ENCODE assay signal across 27 mouse cellular contexts in genomic region chr8:93239884-93240283, GRCm38 (mm10). TPM values are rescaled to one million over a fixed set of nuclear protein-coding genes. Genes with fewer than 3 reads are reported as not detected.
DNase-seq lines count a peak whose midpoint lies in the region; ATAC-seq and TF ChIP-seq lines count a peak whose summit lies in the region.
"Had no signal": no experiment of that assay in that cellular context is flagged by ENCODE, and none has a peak within 500 bp of the region (broad histone marks: within the 10 kb centered on the region; RNA-seq: fewer than 3 reads in every experiment).

No protein-coding gene starts in this region.

- no peaks in the 10 kb centered on the region for H3K36me3 ChIP-seq in forebrain, postnatal 0 days (ENCODE audit: insufficient read depth)
- no peaks in the 10 kb centered on the region for H3K36me3 ChIP-seq in forebrain, embryonic 14.5 days (ENCODE audit: control insufficient read depth, insufficient read depth, low read length)
- H3K36me3 ChIP-seq: embryonic facial prominence, embryonic 12.5 days; embryonic facial prominence, embryonic 15.5 days; forebrain, embryonic 15.5 days; hindbrain, embryonic 12.5 days; hindbrain, embryonic 15.5 days had no signal

- no peaks in the 10 kb centered on the region for H3K9me3 ChIP-seq in forebrain, postnatal 0 days (ENCODE audit: low read length)
- H3K9me3 ChIP-seq in forebrain, embryonic 14.5 days (replicated peaks; ENCODE audit: control insufficient read depth, low read length): no peaks in the 10 kb centered on the region
- H3K9me3 ChIP-seq: embryonic facial prominence, embryonic 12.5 days; embryonic facial prominence, embryonic 15.5 days; forebrain, embryonic 15.5 days; hindbrain, embryonic 12.5 days; hindbrain, embryonic 15.5 days had no signal

- DNase-seq in forebrain, postnatal 0 days: no peak
- no peak for DNase-seq in forebrain, embryonic 14.5 days (ENCODE audit: low spot score)
- peak; percentile 2 for DNase-seq in left cerebral cortex, adult 11 months (ENCODE audit: low spot score)
- DNase-seq in left cerebral cortex, adult 18-20 months (ENCODE audit: low spot score in 2 of 2): no peak
- DNase-seq in right cerebral cortex, adult 18-20 months: peak; percentile 4
- no peak for DNase-seq in right cerebral cortex, postnatal 14 days
- no peak for DNase-seq in urinary bladder, postnatal 14 days (ENCODE audit: low spot score)
- DNase-seq: adrenal gland, adult 8-10 months; adrenal gland, postnatal 25 days; cerebellum, adult 18-20 months; cerebellum, adult 9-10 months; cerebellum, postnatal 14 days; gastrocnemius, adult 2 months; gastrocnemius, postnatal 14 days; heart, adult 11 months had no signal

- no peak overlapping the region for H3K4me3 ChIP-seq in forebrain, postnatal 0 days (ENCODE audit: low read depth, low read length)
- H3K4me3 ChIP-seq in forebrain, embryonic 14.5 days (ENCODE audit: low read depth, low read length): no peak overlapping the region
- H3K4me3 ChIP-seq: embryonic facial prominence, embryonic 12.5 days; embryonic facial prominence, embryonic 15.5 days; forebrain, embryonic 15.5 days; gastrocnemius, adult 2 months; hindbrain, embryonic 12.5 days; hindbrain, embryonic 15.5 days had no signal

- no peak for ATAC-seq in forebrain, postnatal 0 days
- no peak for ATAC-seq in forebrain, embryonic 14.5 days
- ATAC-seq: activated CD4-positive, CD25-positive, alpha-beta regulatory T cell, adult 4 months; forebrain, embryonic 15.5 days had no signal

- H3K27ac ChIP-seq in forebrain, postnatal 0 days (ENCODE audit: low read depth, low read length): 0 out of 2 replicates have a peak overlapping the region, but pooled peaks have one; percentile 1
- no peak overlapping the region for H3K27ac ChIP-seq in forebrain, embryonic 14.5 days (ENCODE audit: low read depth, low read length)
- H3K27ac ChIP-seq: embryonic facial prominence, embryonic 12.5 days; embryonic facial prominence, embryonic 15.5 days; forebrain, embryonic 15.5 days; gastrocnemius, adult 2 months; hindbrain, embryonic 12.5 days; hindbrain, embryonic 15.5 days had no signal

- no peak overlapping the region for H3K9ac ChIP-seq in forebrain, postnatal 0 days
- H3K9ac ChIP-seq in forebrain, embryonic 14.5 days (ENCODE audit: low read length): no peak overlapping the region
- H3K9ac ChIP-seq: embryonic facial prominence, embryonic 12.5 days; embryonic facial prominence, embryonic 15.5 days; forebrain, embryonic 15.5 days; hindbrain, embryonic 12.5 days; hindbrain, embryonic 15.5 days had no signal

- H3K27me3 ChIP-seq in forebrain, postnatal 0 days (ENCODE audit: insufficient read depth, low read length): no peaks in the 10 kb centered on the region
- no peaks in the 10 kb centered on the region for H3K27me3 ChIP-seq in forebrain, embryonic 14.5 days (replicated peaks; ENCODE audit: control insufficient read depth, insufficient read depth, low read length)
- H3K27me3 ChIP-seq: embryonic facial prominence, embryonic 12.5 days; embryonic facial prominence, embryonic 15.5 days; forebrain, embryonic 15.5 days; hindbrain, embryonic 12.5 days; hindbrain, embryonic 15.5 days had no signal

- H3K4me2 ChIP-seq in forebrain, postnatal 0 days (ENCODE audit: low read depth): no peak overlapping the region
- H3K4me2 ChIP-seq in forebrain, embryonic 14.5 days (ENCODE audit: low read length): no peak overlapping the region
- H3K4me2 ChIP-seq: embryonic facial prominence, embryonic 12.5 days; embryonic facial prominence, embryonic 15.5 days; forebrain, embryonic 15.5 days; heart, embryonic 11.5 days; hindbrain, embryonic 12.5 days; hindbrain, embryonic 15.5 days had no signal

- no peaks in the 10 kb centered on the region for H3K4me1 ChIP-seq in forebrain, postnatal 0 days (ENCODE audit: insufficient read depth)
- H3K4me1 ChIP-seq in forebrain, embryonic 14.5 days (ENCODE audit: control insufficient read depth, insufficient read depth, low read length): no peaks in the 10 kb centered on the region
- H3K4me1 ChIP-seq: embryonic facial prominence, embryonic 12.5 days; embryonic facial prominence, embryonic 15.5 days; forebrain, embryonic 15.5 days; hindbrain, embryonic 12.5 days; hindbrain, embryonic 15.5 days had no signal

- no peak for TF ChIP-seq CTCF in forebrain, postnatal 0 days (IDR thresholded peaks at IDR 0.05; ENCODE audit: low read depth)

RNA-seq across cellular contexts. Expression of gene Ces1e, which starts 10.5 kb away (rescaled TPM):
- not detected in 2 replicates for total RNA-seq in forebrain, postnatal 0 days (2014; rRNA removed)
- not detected in 2 replicates for polyA plus RNA-seq in forebrain, postnatal 0 days (2015; fragmentation: Nextera tagmentation; extraction: Ambion mirVana)
- not detected in 2 replicates for polyA plus RNA-seq in forebrain, embryonic 14.5 days (2014; fragmentation: Nextera tagmentation; extraction: Ambion mirVana)
- total RNA-seq in left cerebral cortex, adult 18-20 months (2021): not detected
- total RNA-seq: adrenal gland, adult 8-10 months; adrenal gland, postnatal 25 days; ES-E14; hematopoietic stem cell, adult 5-6 weeks had no signal
- polyA plus RNA-seq: activated CD4-positive, CD25-positive, alpha-beta regulatory T cell, adult 4 months; embryonic facial prominence, embryonic 12.5 days; forebrain, embryonic 11.5 days; forebrain, embryonic 15.5 days; heart, embryonic 11.5 days; hindbrain, embryonic 12.5 days; hindbrain, embryonic 15.5 days had no signal

RNA-seq across cellular contexts. Expression of gene Ces1f, which starts 39.7 kb away (rescaled TPM):
- total RNA-seq in forebrain, postnatal 0 days (2014; rRNA removed): not detected in 2 replicates
- not detected in 2 replicates for polyA plus RNA-seq in forebrain, postnatal 0 days (2015; fragmentation: Nextera tagmentation; extraction: Ambion mirVana)
- polyA plus RNA-seq in forebrain, embryonic 14.5 days (2014; fragmentation: Nextera tagmentation; extraction: Ambion mirVana): not detected in 2 replicates
- total RNA-seq in left cerebral cortex, adult 18-20 months (2021): not detected
- total RNA-seq: ES-E14; gastrocnemius, postnatal 14 days; hematopoietic stem cell, adult 5-6 weeks had no signal
- polyA plus RNA-seq: activated CD4-positive, CD25-positive, alpha-beta regulatory T cell, adult 4 months; embryonic facial prominence, embryonic 12.5 days; embryonic facial prominence, embryonic 15.5 days; forebrain, embryonic 11.5 days; forebrain, embryonic 15.5 days; heart, embryonic 11.5 days; heart, embryonic 14.5 days; heart, postnatal 0 days; hindbrain, embryonic 12.5 days; hindbrain, embryonic 15.5 days had no signal

RNA-seq across cellular contexts. Expression of gene Ces1d, which starts 42.2 kb away (rescaled TPM):
- total RNA-seq in forebrain, postnatal 0 days (2014; rRNA removed): 0.15 TPM in 1 of 2 replicates, not detected in the other
- 0.29 TPM in 1 of 2 replicates, not detected in the other for polyA plus RNA-seq in forebrain, postnatal 0 days (2015; fragmentation: Nextera tagmentation; extraction: Ambion mirVana)
- polyA plus RNA-seq in forebrain, embryonic 14.5 days (2014; fragmentation: Nextera tagmentation; extraction: Ambion mirVana): not detected in 2 replicates
- total RNA-seq in left cerebral cortex, adult 18-20 months (2021): under 1 TPM; 0.21 to 0.79 TPM
- total RNA-seq: ES-E14; hematopoietic stem cell, adult 5-6 weeks had no signal
- polyA plus RNA-seq: activated CD4-positive, CD25-positive, alpha-beta regulatory T cell, adult 4 months; forebrain, embryonic 15.5 days had no signal

Comparison
In these comparisons a context has a peak if more than half of its experiments do, and no peak if none do; other contexts are left out.
1. DNase-seq: peak in left cerebral cortex, adult 11 months (single experiment) and right cerebral cortex, adult 18-20 months (single experiment); none in forebrain, postnatal 0 days (single experiment), forebrain, embryonic 14.5 days (single experiment), left cerebral cortex, adult 18-20 months (0 of 2), right cerebral cortex, postnatal 14 days (single experiment) and urinary bladder, postnatal 14 days (single experiment).